In the genomic region with DNA sequence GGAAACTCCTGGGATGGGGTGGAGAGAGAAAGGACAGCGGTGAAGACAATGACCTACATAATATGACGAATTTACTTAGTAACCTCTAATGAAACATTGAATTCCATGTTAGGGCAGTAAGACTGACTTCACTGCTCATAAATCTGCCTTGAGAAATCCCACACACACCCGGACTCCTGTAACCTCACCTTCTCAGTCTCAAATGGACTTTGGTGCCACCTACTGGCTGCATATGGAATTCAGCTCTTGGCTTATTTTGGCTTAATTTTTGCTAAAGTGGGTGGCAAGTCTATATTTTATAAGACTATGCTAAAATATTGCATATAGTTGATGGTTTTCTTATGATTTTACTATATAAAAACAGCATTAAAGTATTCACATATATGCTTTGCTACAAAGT, we compare ENCODE assay signal across 10 mouse cellular contexts. TPM values are rescaled to one million over a fixed set of nuclear protein-coding genes. Genes with fewer than 3 reads are reported as not detected.
DNase-seq lines count a peak whose midpoint lies in the region; ATAC-seq and TF ChIP-seq lines count a peak whose summit lies in the region.
"Had no signal": no experiment of that assay in that cellular context is flagged by ENCODE, and none has a peak within 500 bp of the region (broad histone marks: within the 10 kb centered on the region; RNA-seq: fewer than 3 reads in every experiment).

No protein-coding gene starts in this region.

- ATAC-seq in midbrain, embryonic 15.5 days (replicated peaks), result no peak
- ATAC-seq in hindbrain, postnatal 0 days, result no peak
- ATAC-seq in liver, embryonic 13.5 days (ENCODE audit: low read depth), result no peak
- no peak for ATAC-seq in erythroid progenitor cell, adult 5-6 weeks (replicated peaks; ENCODE audit: low FRiP score, poor library complexity, severe bottlenecking)

- H3K9me3 ChIP-seq in midbrain, embryonic 10.5 days (replicated peaks), result no peaks in the 10 kb centered on the region; the same call in 1 of the 2 replicates
- H3K9me3 ChIP-seq in midbrain, embryonic 15.5 days, result no peaks in the 10 kb centered on the region
- H3K9me3 ChIP-seq in hindbrain, postnatal 0 days (ENCODE audit: low read length), result no peaks in the 10 kb centered on the region
- H3K9me3 ChIP-seq in liver, embryonic 13.5 days (replicated peaks), result no peaks in the 10 kb centered on the region

- no peaks in the 10 kb centered on the region for H3K27me3 ChIP-seq in midbrain, embryonic 10.5 days (ENCODE audit: low read depth, poor library complexity, severe bottlenecking)
- no peaks in the 10 kb centered on the region for H3K27me3 ChIP-seq in midbrain, embryonic 15.5 days (replicated peaks)
- no peaks in the 10 kb centered on the region for H3K27me3 ChIP-seq in hindbrain, postnatal 0 days (ENCODE audit: insufficient read depth, low read length)
- no peaks in the 10 kb centered on the region for H3K27me3 ChIP-seq in liver, embryonic 13.5 days

- 59% methylated on average over 3 of the region's 3 CpGs for WGBS in midbrain, embryonic 10.5 days
- WGBS in midbrain, embryonic 15.5 days, result 50% methylated on average over 3 of the region's 3 CpGs
- WGBS in hindbrain, postnatal 0 days, result 54% methylated on average over 3 of the region's 3 CpGs
- 39% methylated on average over 3 of the region's 3 CpGs for WGBS in liver, embryonic 13.5 days (ENCODE audit: insufficient replicate concordance)

- H3K27ac ChIP-seq in midbrain, embryonic 10.5 days (replicated peaks), result no peak overlapping the region
- no peak overlapping the region for H3K27ac ChIP-seq in midbrain, embryonic 15.5 days
- H3K27ac ChIP-seq in hindbrain, postnatal 0 days, result no peak overlapping the region
- no peak overlapping the region for H3K27ac ChIP-seq in liver, embryonic 13.5 days

- peak; percentile 83 for TF ChIP-seq CTCF in hindbrain, postnatal 0 days (IDR thresholded peaks at IDR 0.05; ENCODE audit: low read depth)

- H3K4me1 ChIP-seq in midbrain, embryonic 10.5 days, result no peaks in the 10 kb centered on the region
- no peaks in the 10 kb centered on the region for H3K4me1 ChIP-seq in midbrain, embryonic 15.5 days
- no peaks in the 10 kb centered on the region for H3K4me1 ChIP-seq in hindbrain, postnatal 0 days (ENCODE audit: insufficient read depth, low read length)
- no peaks in the 10 kb centered on the region for H3K4me1 ChIP-seq in liver, embryonic 13.5 days (replicated peaks)

- no peak overlapping the region for H3K9ac ChIP-seq in midbrain, embryonic 15.5 days
- H3K9ac ChIP-seq in hindbrain, postnatal 0 days (replicated peaks; ENCODE audit: low read length), result no peak overlapping the region
- no peak overlapping the region for H3K9ac ChIP-seq in liver, embryonic 13.5 days

- no peak overlapping the region for H3K4me2 ChIP-seq in midbrain, embryonic 15.5 days
- H3K4me2 ChIP-seq in hindbrain, postnatal 0 days (ENCODE audit: low read depth, low read length), result no peak overlapping the region
- no peak overlapping the region for H3K4me2 ChIP-seq in liver, embryonic 13.5 days

- peak; percentile 54 for DNase-seq in midbrain, embryonic 10.5 days (ENCODE audit: low spot score)
- peak; percentile 18 for DNase-seq in WW6 (ENCODE audit: low read depth, low spot score)
- peak; percentile 81 to 87 for DNase-seq in cerebellum, postnatal 14 days
- peak; percentile 80 for DNase-seq in hindbrain, postnatal 0 days (ENCODE audit: low spot score)
- DNase-seq in liver, embryonic 13.5 days, result peak; percentile 9
- peak; percentile 73 for DNase-seq in retina, embryonic 14.5 days (ENCODE audit: low spot score)

- no peaks in the 10 kb centered on the region for H3K36me3 ChIP-seq in midbrain, embryonic 10.5 days
- H3K36me3 ChIP-seq in midbrain, embryonic 15.5 days (replicated peaks), result no peaks in the 10 kb centered on the region
- no peaks in the 10 kb centered on the region for H3K36me3 ChIP-seq in hindbrain, postnatal 0 days (ENCODE audit: insufficient read depth, low read length)
- H3K36me3 ChIP-seq in liver, embryonic 13.5 days, result no peaks in the 10 kb centered on the region

- H3K4me3 ChIP-seq in midbrain, embryonic 10.5 days, result no peak overlapping the region
- no peak overlapping the region for H3K4me3 ChIP-seq in midbrain, embryonic 15.5 days
- H3K4me3 ChIP-seq in hindbrain, postnatal 0 days (ENCODE audit: low read length), result no peak overlapping the region
- H3K4me3 ChIP-seq in liver, embryonic 13.5 days (replicated peaks), result no peak overlapping the region

RNA-seq across cellular contexts. Expression of a gene that starts 16.4 kb away (rescaled TPM):
- polyA plus RNA-seq in midbrain, embryonic 10.5 days (2016; fragmentation: Nextera tagmentation; extraction: Ambion mirVana), result 2.8 and 3.3 TPM in 2 replicates
- polyA plus RNA-seq in midbrain, embryonic 15.5 days (2015; fragmentation: Nextera tagmentation; extraction: Ambion mirVana), result 1.9 TPM in 2 replicates
- 0.36 and 0.89 TPM in 2 replicates for total RNA-seq in hindbrain, postnatal 0 days (2014; rRNA removed)
- polyA plus RNA-seq in hindbrain, postnatal 0 days (2015; fragmentation: Nextera tagmentation; extraction: Ambion mirVana), result 0.89 and 1.2 TPM in 2 replicates
- polyA plus RNA-seq in liver, embryonic 13.5 days (2015; fragmentation: Nextera tagmentation; extraction: Ambion mirVana), result 0.15 and 0.30 TPM in 2 replicates
- total RNA-seq in erythroid progenitor cell, adult 5-6 weeks (2015; ENCODE audit: low replicate concordance), result not detected in 2 replicates
- total RNA-seq in erythroid progenitor cell, adult 5-6 weeks (2017; ENCODE audit: low replicate concordance), result not detected in 2 replicates
- total RNA-seq: gastrocnemius, postnatal 36 days had no signal
- polyA plus RNA-seq: small intestine, adult 2 months had no signal

RNA-seq across cellular contexts. Expression of a gene that starts 32.6 kb away (rescaled TPM):
- 26.6 and 29.1 TPM in 2 replicates for polyA plus RNA-seq in midbrain, embryonic 10.5 days (2016; fragmentation: Nextera tagmentation; extraction: Ambion mirVana)
- polyA plus RNA-seq in midbrain, embryonic 15.5 days (2015; fragmentation: Nextera tagmentation; extraction: Ambion mirVana), result 29.2 and 29.9 TPM in 2 replicates
- total RNA-seq in hindbrain, postnatal 0 days (2014; rRNA removed), result 73.6 and 97.2 TPM in 2 replicates
- 23.5 and 25.6 TPM in 2 replicates for polyA plus RNA-seq in hindbrain, postnatal 0 days (2015; fragmentation: Nextera tagmentation; extraction: Ambion mirVana)
- 13.7 and 13.8 TPM in 2 replicates for polyA plus RNA-seq in liver, embryonic 13.5 days (2015; fragmentation: Nextera tagmentation; extraction: Ambion mirVana)
- total RNA-seq in erythroid progenitor cell, adult 5-6 weeks (2015; ENCODE audit: low replicate concordance), result 85.8 and 132 TPM in 2 replicates
- total RNA-seq in erythroid progenitor cell, adult 5-6 weeks (2017; ENCODE audit: low replicate concordance), result 76.8 and 101 TPM in 2 replicates

RNA-seq across cellular contexts. Expression of a gene that starts 47.1 kb away (rescaled TPM):
- polyA plus RNA-seq in midbrain, embryonic 10.5 days (2016; fragmentation: Nextera tagmentation; extraction: Ambion mirVana), result 143 and 146 TPM in 2 replicates
- polyA plus RNA-seq in midbrain, embryonic 15.5 days (2015; fragmentation: Nextera tagmentation; extraction: Ambion mirVana), result 117 and 125 TPM in 2 replicates
- total RNA-seq in hindbrain, postnatal 0 days (2014; rRNA removed), result 50.7 and 55.9 TPM in 2 replicates
- 139 and 145 TPM in 2 replicates for polyA plus RNA-seq in hindbrain, postnatal 0 days (2015; fragmentation: Nextera tagmentation; extraction: Ambion mirVana)
- polyA plus RNA-seq in liver, embryonic 13.5 days (2015; fragmentation: Nextera tagmentation; extraction: Ambion mirVana), result 62.5 and 65.8 TPM in 2 replicates
- 4.0 and 18.9 TPM in 2 replicates for total RNA-seq in erythroid progenitor cell, adult 5-6 weeks (2015; ENCODE audit: low replicate concordance)
- 3.1 and 3.7 TPM in 2 replicates for total RNA-seq in erythroid progenitor cell, adult 5-6 weeks (2017; ENCODE audit: low replicate concordance)

Comparison
In these comparisons a context has a peak if more than half of its experiments do, and no peak if none do; other contexts are left out.
1. DNase-seq: peak in every context shown above with its lines; median percentile 84 in cerebellum, postnatal 14 days; 80 in hindbrain, postnatal 0 days; 73 in retina, embryonic 14.5 days; 54 in midbrain, embryonic 10.5 days; 18 in WW6; 9 in liver, embryonic 13.5 days.